Mouse (Mus musculus) hindbrain, embryonic 14.5 days (tissue): Measurements from ENCODE around the gene Itch. TPM values are rescaled to one million over a fixed set of nuclear protein-coding genes. Genes with fewer than 3 reads are reported as not detected.

Experiments
- ATAC-seq: fragments of 200-750 bp; cut with Nextera tagmentation; 2 replicates; pipeline ENCODE4 v1.8.0; 2017; ENCODE audit warnings: moderate number of reproducible peaks, mild to moderate bottlenecking, moderate TSS enrichment, moderate library complexity; ENCODE audit not compliant: low FRiP score
- DNase-seq: peaks from one replicate; pipeline ENCODE4 v3.0.0-alpha.2; 2015; ENCODE audit warnings: low spot score
- H3K27ac ChIP-seq: fragments of 300-500 bp; sonication (generic); 2 replicates; pipeline ENCODE4 v1.5.1; 2014; ENCODE audit warnings: mild to moderate bottlenecking, moderate library complexity
- H3K27me3 ChIP-seq: fragments of 300-500 bp; sonication (generic); 2 replicates; pipeline ENCODE4 v1.6.1; 2014; ENCODE audit warnings: mild to moderate bottlenecking, low read length, mixed read lengths; ENCODE audit not compliant: control insufficient read depth, insufficient read depth
- H3K36me3 ChIP-seq: fragments of 300-500 bp; sonication (generic); replicated peaks from 2 replicates; pipeline ENCODE4 v1.6.1; 2014; ENCODE audit not compliant: control insufficient read depth, insufficient read depth
- H3K4me1 ChIP-seq: fragments of 300-500 bp; sonication (generic); replicated peaks from 2 replicates; pipeline ENCODE4 v1.6.1; 2014; ENCODE audit warnings: antibody characterized with exemption, low read length, mixed read lengths; ENCODE audit not compliant: control insufficient read depth, insufficient read depth
- H3K4me2 ChIP-seq: fragments of 300-500 bp; sonication (generic); replicated peaks from 2 replicates; pipeline ENCODE4 v1.6.1; 2014; ENCODE audit warnings: mild to moderate bottlenecking, moderate library complexity
- H3K4me3 ChIP-seq: fragments of 300-500 bp; sonication (generic); replicated peaks from 2 replicates; pipeline ENCODE4 v1.5.1; 2014; ENCODE audit warnings: mild to moderate bottlenecking, low read length
- H3K9ac ChIP-seq: fragments of 300-500 bp; sonication (generic); 2 replicates; pipeline ENCODE4 v1.6.1; 2014
- H3K9me3 ChIP-seq: fragments of 300-500 bp; sonication (generic); 2 replicates; pipeline ENCODE4 v1.6.1; 2016; ENCODE audit warnings: low read length; ENCODE audit not compliant: control insufficient read depth
- WGBS: fragments of 180-500 bp; shearing (Covaris S2); extraction: QIAGEN DNeasy Blood & Tissue Kit; methylation state at CpG from one replicate; pipeline ENCODE4 v1.1.7; 2014; 5-methylcytosine and 5-hydroxymethylcytosine counted together
- polyA plus RNA-seq: library from polyadenylated mRNA; unstranded; fragments of >200 nt; fragmentation: Nextera tagmentation; extraction: Ambion mirVana; gene quantifications from 2 replicates; pipeline ENCODE4 v1.2.1, GENCODE M21; 2014

Itch gene
- polyA plus RNA-seq, 1 experiment from 2014 or later: 37.1 TPM

DNA sequence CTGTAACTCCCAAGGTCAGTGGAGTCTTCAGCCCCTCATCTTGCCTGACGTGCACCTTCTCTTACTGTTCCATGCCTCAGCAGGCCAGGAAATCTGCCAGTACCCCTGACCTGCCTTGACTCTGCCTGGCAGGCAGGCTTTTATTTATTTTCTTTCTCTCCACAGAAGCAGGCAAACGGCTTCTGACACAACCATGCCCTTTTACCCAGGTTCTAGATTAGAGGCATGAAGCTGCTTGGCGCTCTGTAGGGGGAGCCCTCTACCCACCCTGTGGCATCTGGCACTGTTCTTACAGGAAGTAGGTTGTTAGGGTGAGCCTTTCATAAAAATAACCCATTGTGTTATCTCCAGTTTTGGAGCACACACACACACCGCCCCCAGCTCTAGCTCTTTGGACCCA, 107.6 kb downstream of the Itch start:
- H3K36me3 ChIP-seq: peaks cover 38% of the 10 kb centered on the region
- no peak overlapping the region for H3K27ac ChIP-seq
- 80% methylated on average over 4 of the region's 4 CpGs for WGBS
- no peak overlapping the region for H3K9ac ChIP-seq
- H3K27me3 ChIP-seq: no peaks in the 10 kb centered on the region
- no peaks in the 10 kb centered on the region for H3K9me3 ChIP-seq
- H3K4me1 ChIP-seq: peaks cover 23% of the 10 kb centered on the region
- H3K4me3 ChIP-seq: no peak overlapping the region
- no peak overlapping the region for H3K4me2 ChIP-seq
- no peak for DNase-seq
- ATAC-seq: no peak

DNA sequence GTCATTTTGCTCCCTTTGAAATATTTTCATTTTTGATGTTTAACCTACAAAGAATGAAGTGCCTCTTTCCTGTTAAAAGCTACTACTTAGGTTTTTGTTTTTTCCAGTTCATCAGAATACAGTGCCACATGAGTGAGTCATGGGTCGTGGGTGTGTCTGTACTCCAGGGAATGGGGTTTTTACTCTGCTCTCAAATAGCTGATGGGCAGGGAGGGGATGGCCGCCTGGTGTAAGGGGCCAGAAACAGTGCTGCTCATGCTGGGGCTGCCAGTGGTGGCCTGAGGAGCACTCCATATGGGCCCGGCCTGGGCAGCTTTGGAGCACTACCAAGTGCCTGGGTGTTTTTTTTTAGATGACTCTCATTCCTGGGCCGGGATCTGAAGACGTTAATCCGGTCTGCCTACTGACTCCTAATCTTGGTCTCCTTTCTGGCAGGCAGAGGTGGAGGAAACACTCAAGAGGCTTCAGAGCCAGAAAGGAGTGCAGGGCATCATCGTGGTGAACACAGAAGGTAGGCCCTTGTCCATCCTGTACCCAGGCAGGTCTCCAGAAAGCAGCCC, 109.1 kb downstream of the Itch start:
- Histone ChIP-seq H3K27ac (no peak overlapping the region), H3K4me2 (no peak overlapping the region), H3K4me1 (peaks cover 20% of the 10 kb centered on the region), H3K36me3 (peaks cover 52% of the 10 kb centered on the region), H3K27me3 (no peaks in the 10 kb centered on the region), H3K9me3 (no peaks in the 10 kb centered on the region), H3K9ac (no peak overlapping the region), H3K4me3 (no peak overlapping the region)
- DNase-seq: no peak
- 83% methylated on average over 7 of the region's 7 CpGs for WGBS
- ATAC-seq: no peak

DNA sequence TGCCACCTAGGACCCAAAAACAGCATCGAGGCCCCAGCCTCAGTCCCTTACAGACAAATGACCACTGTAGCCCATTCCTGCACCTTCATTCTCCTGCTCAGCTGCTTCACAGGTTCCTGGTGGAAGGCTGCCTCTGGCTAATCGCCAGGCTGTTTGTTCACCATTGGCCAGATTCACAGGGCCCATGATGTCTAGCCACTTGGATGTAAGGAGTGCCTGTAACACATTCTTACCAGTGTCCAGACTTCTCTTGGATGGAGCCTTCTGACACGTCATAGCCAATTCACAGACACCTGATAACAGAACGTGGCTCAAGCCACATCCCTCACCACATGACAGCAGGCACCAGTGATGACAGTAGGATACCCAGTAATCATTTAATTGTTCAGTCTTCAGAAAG, 112.9 kb downstream of the Itch start:
- H3K36me3 ChIP-seq: peaks cover 90% of the 10 kb centered on the region
- whole genome bisulfite sequencing: 95% methylated on average over 4 of the region's 4 CpGs
- no peak overlapping the region for H3K4me2 ChIP-seq
- H3K27me3 ChIP-seq: no peaks in the 10 kb centered on the region
- H3K27ac ChIP-seq: no peak overlapping the region
- no peak for DNase-seq
- H3K9me3 ChIP-seq: no peaks in the 10 kb centered on the region
- no peaks in the 10 kb centered on the region for H3K4me1 ChIP-seq
- ATAC-seq: no peak
- H3K9ac ChIP-seq: no peak overlapping the region
- H3K4me3 ChIP-seq: no peak overlapping the region

DNA sequence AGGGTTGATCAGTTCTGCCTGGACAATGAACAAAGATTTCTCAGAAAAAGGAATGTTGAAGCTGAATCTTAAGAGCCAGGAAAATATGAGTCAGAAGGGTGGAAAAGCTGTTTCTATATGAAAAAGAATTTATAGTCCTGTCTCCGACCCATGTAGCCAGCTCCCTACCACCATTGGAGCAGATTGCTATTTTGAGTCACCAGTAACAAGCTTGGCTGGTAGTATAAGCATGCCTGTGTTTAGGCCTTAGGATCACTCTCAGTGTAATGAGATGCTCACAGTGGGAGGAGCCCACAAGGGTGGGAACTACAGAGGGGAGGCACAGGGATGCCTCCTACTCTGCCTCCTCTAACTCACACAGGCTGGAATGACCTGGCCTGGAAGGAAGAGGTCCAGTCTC, 114.9 kb downstream of the Itch start:
- peaks cover 87% of the 10 kb centered on the region for H3K36me3 ChIP-seq
- WGBS: 100% methylated on average over 1 of the region's 1 CpGs
- ATAC-seq: no peak

DNA sequence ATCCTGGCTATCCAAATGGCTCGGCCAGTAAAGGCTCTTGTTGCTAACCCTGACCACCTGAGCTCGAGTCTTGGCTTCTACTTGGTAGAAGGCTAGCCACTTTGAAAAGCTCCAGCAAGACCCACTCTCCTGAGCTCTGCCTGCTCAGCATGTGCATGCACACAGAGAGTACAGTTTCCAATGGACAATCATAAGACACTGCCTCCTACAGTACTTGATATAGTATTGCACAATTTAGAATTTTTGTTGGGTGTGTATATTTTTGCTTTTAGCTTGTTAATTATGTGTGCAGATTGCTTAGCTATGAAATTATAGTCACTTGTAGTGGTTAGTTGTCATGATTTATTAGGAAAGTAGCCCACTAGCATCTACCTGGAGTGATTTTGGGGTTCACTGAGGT, 115.4 kb downstream of the Itch start:
- DNase-seq: no peak
- no peak for ATAC-seq
- Histone ChIP-seq H3K9me3 (no peaks in the 10 kb centered on the region), H3K27ac (no peak overlapping the region), H3K36me3 (peaks cover 82% of the 10 kb centered on the region), H3K27me3 (no peaks in the 10 kb centered on the region), H3K4me3 (no peak overlapping the region), H3K4me2 (no peak overlapping the region), H3K4me1 (no peaks in the 10 kb centered on the region), H3K9ac (no peak overlapping the region)
- 94% methylated on average over 2 of the region's 2 CpGs for WGBS

More for the DNA sequence above, 114.9 kb downstream of the Itch start:
- no peak overlapping the region for H3K4me3 ChIP-seq
- no peak for DNase-seq
- no peak overlapping the region for H3K27ac ChIP-seq
- H3K27me3 ChIP-seq: no peaks in the 10 kb centered on the region
- no peak overlapping the region for H3K9ac ChIP-seq
- no peaks in the 10 kb centered on the region for H3K4me1 ChIP-seq
- no peaks in the 10 kb centered on the region for H3K9me3 ChIP-seq
- no peak overlapping the region for H3K4me2 ChIP-seq

DNA sequence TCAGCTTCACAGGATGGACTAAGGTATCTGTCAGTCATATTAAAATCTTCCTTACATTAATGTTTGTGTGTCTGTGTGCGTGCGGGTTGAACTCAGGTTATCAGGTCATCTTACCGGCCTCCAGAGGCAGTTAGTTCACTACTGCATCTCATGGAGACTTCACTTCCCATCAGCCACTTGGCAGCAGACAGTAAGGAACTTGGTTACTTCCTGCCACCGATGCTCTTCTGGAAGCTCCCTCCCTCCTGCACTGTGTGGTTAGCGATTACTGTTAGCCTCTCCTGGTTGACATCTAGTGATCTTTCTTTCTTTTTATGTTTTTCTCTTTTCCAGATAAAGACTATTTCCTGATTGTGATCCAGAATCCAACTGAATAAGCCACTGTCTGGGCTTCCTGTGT, 116.3 kb downstream of the Itch start:
- Histone ChIP-seq H3K36me3 (peaks cover 73% of the 10 kb centered on the region), H3K9me3 (no peaks in the 10 kb centered on the region), H3K4me1 (no peaks in the 10 kb centered on the region), H3K9ac (no peak overlapping the region), H3K4me3 (no peak overlapping the region), H3K4me2 (no peak overlapping the region), H3K27ac (no peak overlapping the region), H3K27me3 (no peaks in the 10 kb centered on the region)
- ATAC-seq (no peak), DNase-seq (no peak)
- 92% methylated on average over 5 of the region's 5 CpGs for WGBS

DNA sequence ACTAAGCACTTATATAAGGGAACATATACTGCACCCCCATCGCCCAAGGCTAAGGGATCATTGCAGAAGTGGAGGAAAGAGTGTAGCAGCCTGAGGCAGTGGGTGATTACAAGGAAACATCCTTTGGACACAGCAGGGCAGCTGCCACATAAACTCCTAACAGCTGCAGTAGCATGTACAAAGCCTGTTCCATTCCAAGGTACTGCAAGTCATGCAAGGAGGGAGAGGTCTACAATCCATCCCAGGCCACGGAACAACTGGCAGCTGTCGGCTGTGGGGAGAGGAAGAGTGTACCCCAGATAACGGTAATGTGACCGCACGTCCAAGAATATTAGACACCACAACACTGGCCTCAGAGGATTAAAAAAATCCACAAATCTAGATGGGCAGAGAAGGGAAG, 132.2 kb downstream of the Itch start:
- no peak overlapping the region for H3K27ac ChIP-seq
- H3K9ac ChIP-seq: no peak overlapping the region
- DNase-seq (no peak), ATAC-seq (no peak)
- H3K9me3 ChIP-seq: no peaks in the 10 kb centered on the region
- H3K27me3 ChIP-seq: no peaks in the 10 kb centered on the region
- H3K4me3 ChIP-seq: no peak overlapping the region
- no peaks in the 10 kb centered on the region for H3K4me1 ChIP-seq
- no peak overlapping the region for H3K4me2 ChIP-seq
- WGBS: 88% methylated on average over 6 of the region's 6 CpGs
- no peaks in the 10 kb centered on the region for H3K36me3 ChIP-seq

DNA sequence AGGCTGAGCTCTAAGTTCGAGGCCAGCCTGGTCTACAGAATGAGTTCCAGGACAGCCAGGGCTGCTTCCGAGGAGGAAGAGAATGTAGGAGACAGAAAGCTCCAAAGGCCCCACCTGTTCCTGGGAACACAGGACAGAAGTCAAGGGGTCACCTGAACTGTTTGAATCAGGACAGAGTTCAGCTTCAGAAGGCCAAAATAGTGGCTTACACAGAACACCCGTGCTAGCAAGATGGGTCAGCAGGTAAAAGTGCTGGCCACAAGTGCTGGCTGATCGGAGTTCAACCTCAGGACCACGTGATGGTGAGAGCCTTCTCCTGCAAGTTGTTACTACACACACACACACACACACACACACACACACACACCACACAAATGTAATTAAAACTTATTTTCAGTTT, 133.6 kb downstream of the Itch start:
- Histone ChIP-seq H3K36me3 (no peaks in the 10 kb centered on the region), H3K4me2 (no peak overlapping the region), H3K9ac (no peak overlapping the region), H3K27me3 (no peaks in the 10 kb centered on the region), H3K4me1 (no peaks in the 10 kb centered on the region), H3K27ac (no peak overlapping the region), H3K9me3 (no peaks in the 10 kb centered on the region), H3K4me3 (no peak overlapping the region)
- WGBS: 84% methylated on average over 5 of the region's 5 CpGs
- ATAC-seq: no peak
- no peak for DNase-seq

DNA sequence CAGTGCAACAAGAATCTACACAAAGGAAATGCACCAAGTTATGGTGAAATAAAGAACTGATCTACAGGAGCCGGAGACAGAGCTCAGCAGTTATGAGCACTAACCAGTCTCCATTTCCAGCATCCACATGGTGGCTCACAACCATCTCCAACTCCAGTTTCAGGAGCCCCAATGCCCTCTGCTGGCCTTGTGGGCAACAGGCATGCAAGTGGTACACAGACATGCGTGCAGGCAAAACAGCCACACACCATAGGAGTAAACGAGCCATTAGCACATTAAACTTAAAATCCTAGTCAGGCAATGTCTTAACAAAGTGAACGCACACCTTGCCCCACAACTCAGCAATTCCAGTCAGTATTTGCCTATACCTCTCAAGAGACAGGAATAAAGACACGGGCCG, 138.6 kb downstream of the Itch start:
- H3K4me3 ChIP-seq: no peak overlapping the region
- H3K9me3 ChIP-seq: no peaks in the 10 kb centered on the region
- peaks cover under 1% of the 10 kb centered on the region for H3K4me1 ChIP-seq
- ATAC-seq (no peak), DNase-seq (no peak)
- 85% methylated on average over 6 of the region's 6 CpGs for WGBS
- no peak overlapping the region for H3K4me2 ChIP-seq
- H3K27me3 ChIP-seq: no peaks in the 10 kb centered on the region
- no peak overlapping the region for H3K9ac ChIP-seq
- no peaks in the 10 kb centered on the region for H3K36me3 ChIP-seq
- no peak overlapping the region for H3K27ac ChIP-seq
